Mouse (Mus musculus) forebrain, postnatal 0 days (tissue): Measurements from ENCODE around the gene Txnrd2. TPM values are rescaled to one million over a fixed set of nuclear protein-coding genes. Genes with fewer than 3 reads are reported as not detected.

Experiments used
- ATAC-seq: fragments of 200-750 bp; cut with Nextera tagmentation; 2 replicates; pipeline ENCODE4 v1.8.0; 2017; ENCODE audit warnings: mild to moderate bottlenecking, moderate library complexity
- DNase-seq: peaks from one replicate; pipeline ENCODE4 v3.0.0-alpha.2; 2015
- H3K27ac ChIP-seq: fragments of 300-500 bp; sonication (generic); 2 replicates; pipeline ENCODE4 v1.5.1; 2014; ENCODE audit warnings: low read depth, mild to moderate bottlenecking, antibody characterized with exemption, low read length, moderate library complexity, mixed read lengths
- H3K27me3 ChIP-seq: fragments of 300-500 bp; sonication (generic); 2 replicates; pipeline ENCODE4 v1.6.1; 2014; ENCODE audit warnings: mild to moderate bottlenecking, low read length, mixed read lengths; ENCODE audit not compliant: insufficient read depth
- H3K36me3 ChIP-seq: fragments of 300-500 bp; sonication (generic); 2 replicates; pipeline ENCODE4 v1.6.1; 2014; ENCODE audit warnings: mild to moderate bottlenecking, moderate library complexity; ENCODE audit not compliant: insufficient read depth
- H3K4me1 ChIP-seq: fragments of 300-500 bp; sonication (generic); 2 replicates; pipeline ENCODE4 v1.6.1; 2014; ENCODE audit warnings: antibody characterized with exemption; ENCODE audit not compliant: insufficient read depth
- H3K4me2 ChIP-seq: fragments of 300-500 bp; sonication (generic); 2 replicates; pipeline ENCODE4 v1.6.1; 2014; ENCODE audit warnings: low read depth, mild to moderate bottlenecking, moderate library complexity
- H3K4me3 ChIP-seq: fragments of 300-500 bp; sonication (generic); 2 replicates; pipeline ENCODE4 v1.5.1; 2014; ENCODE audit warnings: low read depth, low read length, mixed read lengths
- H3K9ac ChIP-seq: fragments of 300-500 bp; sonication (generic); 2 replicates; pipeline ENCODE4 v1.6.1; 2014; ENCODE audit warnings: mild to moderate bottlenecking
- H3K9me3 ChIP-seq: fragments of 300-500 bp; sonication (generic); 2 replicates; pipeline ENCODE4 v1.6.1; 2016; ENCODE audit warnings: low read length
- CTCF ChIP-seq: sonication (generic); IDR thresholded peaks from 2 replicates; pipeline ENCODE4 v1.5.1; 2016; ENCODE audit warnings: antibody characterized with exemption, control low read depth, low read depth
- WGBS: fragments of 180-500 bp; shearing (Covaris S2); extraction: QIAGEN DNeasy Blood & Tissue Kit; methylation state at CpG from one replicate; pipeline ENCODE4 v1.1.7; 2014; 5-methylcytosine and 5-hydroxymethylcytosine counted together
- polyA plus RNA-seq: library from polyadenylated mRNA; unstranded; fragments of >200 nt; fragmentation: Nextera tagmentation; extraction: Ambion mirVana; gene quantifications from 2 replicates; pipeline ENCODE4 v1.2.1, GENCODE M21; 2015
- total RNA-seq: library from RNA; depleted of rRNA; stranded (reverse); fragments of >200 nt; gene quantifications from 2 replicates; pipeline ENCODE4 v1.2.3, GENCODE M21; 2014; rRNA removed

The Txnrd2 gene
- total and polyA plus RNA-seq, 2 experiments from 2014 or later = 9.7 to 34.4 TPM

DNA sequence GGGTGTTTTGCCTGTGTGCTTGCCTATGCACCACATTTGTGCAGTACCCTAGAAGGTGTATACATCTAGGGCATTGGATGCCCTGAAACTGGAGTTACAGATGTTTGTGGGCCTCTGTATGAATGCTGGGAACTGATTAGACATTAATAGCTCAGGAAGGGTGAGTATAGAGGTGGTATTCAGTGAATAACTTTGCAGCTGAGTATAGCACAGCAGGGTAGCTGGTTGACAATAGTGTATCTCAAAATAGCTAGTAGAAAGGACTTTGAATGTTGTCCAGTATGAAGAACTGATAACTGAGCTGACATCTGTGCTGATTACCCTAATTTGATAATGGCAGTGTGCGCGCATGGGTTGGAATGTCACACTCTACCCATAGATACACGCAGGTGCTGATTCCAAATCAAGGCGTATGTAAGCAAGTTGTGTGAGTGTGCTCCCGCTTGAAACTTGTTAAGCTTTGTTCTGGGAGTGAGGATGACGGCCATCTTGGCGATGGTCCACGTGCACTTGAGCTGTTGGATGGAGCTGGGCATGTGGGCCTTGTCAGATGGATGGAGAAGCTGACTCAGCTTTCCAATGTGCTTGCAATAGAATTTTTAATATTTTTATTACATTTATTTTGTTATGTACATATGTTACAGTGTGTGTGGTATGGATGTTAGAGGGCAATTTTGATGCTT lies 97.5 kb downstream of the Txnrd2 start:
- WGBS = 74% methylated on average over 8 of the region's 8 CpGs
- TF ChIP-seq CTCF = no peak

DNA sequence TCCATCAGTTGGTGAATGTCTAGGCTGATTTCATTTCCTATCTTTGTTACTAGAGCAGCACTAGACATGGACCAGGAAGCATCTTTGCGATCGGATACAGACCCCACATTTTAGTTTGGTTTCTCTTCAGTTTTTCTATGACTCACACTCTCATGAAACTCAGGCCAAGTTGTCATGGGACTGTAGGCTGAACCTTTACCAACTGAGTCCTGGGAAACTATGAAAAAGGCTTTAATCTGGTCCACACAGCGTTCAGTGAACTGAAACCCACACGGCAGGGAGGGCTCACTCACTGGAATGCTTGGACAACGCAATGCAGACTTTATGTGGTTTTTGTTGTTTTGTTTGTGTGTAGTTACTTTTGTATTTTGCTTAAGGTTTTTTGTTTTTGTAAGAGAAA lies 102.5 kb downstream of the Txnrd2 start:
- no peak for ATAC-seq
- H3K36me3 ChIP-seq = no peaks in the 10 kb centered on the region
- WGBS = 84% methylated on average over 5 of the region's 5 CpGs
- H3K27me3 ChIP-seq = no peaks in the 10 kb centered on the region
- no peak for TF ChIP-seq CTCF
- no peak overlapping the region for H3K9ac ChIP-seq
- no peak overlapping the region for H3K27ac ChIP-seq
- no peak for DNase-seq
- H3K9me3 ChIP-seq = no peaks in the 10 kb centered on the region
- H3K4me1 ChIP-seq = no peaks in the 10 kb centered on the region
- H3K4me2 ChIP-seq = no peak overlapping the region
- H3K4me3 ChIP-seq = no peak overlapping the region

More for the DNA sequence above, 97.5 kb downstream of the Txnrd2 start:
- Histone ChIP-seq H3K36me3 (no peaks in the 10 kb centered on the region), H3K4me1 (no peaks in the 10 kb centered on the region), H3K9me3 (no peaks in the 10 kb centered on the region), H3K27ac (no peak overlapping the region), H3K4me3 (no peak overlapping the region), H3K9ac (no peak overlapping the region), H3K27me3 (no peaks in the 10 kb centered on the region), H3K4me2 (no peak overlapping the region)
- DNase-seq = peak; percentile 3
- no peak for ATAC-seq

Other genes with a start within 250 kb of the Txnrd2 start
- not detected in 2 replicates for gene Ccdc188, start 208.5 kb upstream of the Txnrd2 start, total RNA-seq
- gene Ccdc188, start 208.5 kb upstream of the Txnrd2 start, polyA plus RNA-seq = 0.11 TPM in 1 of 2 replicates, not detected in the other
- gene Zdhhc8, start 191.2 kb upstream of the Txnrd2 start, total RNA-seq = 27.5 and 35.5 TPM in 2 replicates
- 16.4 and 17.9 TPM in 2 replicates for gene Zdhhc8, start 191.2 kb upstream of the Txnrd2 start, polyA plus RNA-seq
- 74.9 and 82.4 TPM in 2 replicates for gene Trmt2a, start 177.7 kb upstream of the Txnrd2 start, total RNA-seq
- gene Trmt2a, start 177.7 kb upstream of the Txnrd2 start, polyA plus RNA-seq = 66.7 and 67.2 TPM in 2 replicates
- gene Ranbp1, start 177.7 kb upstream of the Txnrd2 start, total RNA-seq = 171 and 209 TPM in 2 replicates
- gene Ranbp1, start 177.7 kb upstream of the Txnrd2 start, polyA plus RNA-seq = 428 and 477 TPM in 2 replicates
- gene Gm49776, start 168.1 kb upstream of the Txnrd2 start, total RNA-seq = not detected in 2 replicates
- gene Gm49776, start 168.1 kb upstream of the Txnrd2 start, polyA plus RNA-seq = 1.3 and 3.1 TPM in 2 replicates
- gene Dgcr8, start 137.1 kb upstream of the Txnrd2 start, total RNA-seq = 38.5 and 47.6 TPM in 2 replicates
- gene Dgcr8, start 137.1 kb upstream of the Txnrd2 start, polyA plus RNA-seq = 18.5 and 24.5 TPM in 2 replicates
- 25.5 and 43.0 TPM in 2 replicates for gene Tango2, start 78.3 kb upstream of the Txnrd2 start, total RNA-seq
- 69.9 and 75.9 TPM in 2 replicates for gene Tango2, start 78.3 kb upstream of the Txnrd2 start, polyA plus RNA-seq
- gene Arvcf, start 78.2 kb upstream of the Txnrd2 start, total RNA-seq = 103 and 120 TPM in 2 replicates
- gene Arvcf, start 78.2 kb upstream of the Txnrd2 start, polyA plus RNA-seq = 31.2 and 42.8 TPM in 2 replicates
- gene Comt, start 468 bp downstream of the Txnrd2 start, total RNA-seq = 65.6 and 68.4 TPM in 2 replicates
- 79.9 and 105 TPM in 2 replicates for gene Comt, start 468 bp downstream of the Txnrd2 start, polyA plus RNA-seq
- gene Gnb1l, start 72.3 kb downstream of the Txnrd2 start, total RNA-seq = 12.3 and 13.0 TPM in 2 replicates
- 16.9 and 20.7 TPM in 2 replicates for gene Gnb1l, start 72.3 kb downstream of the Txnrd2 start, polyA plus RNA-seq
- 3.8 and 7.7 TPM in 2 replicates for gene Rtl10, start 72.5 kb downstream of the Txnrd2 start, total RNA-seq
- 2.5 and 2.9 TPM in 2 replicates for gene Rtl10, start 72.5 kb downstream of the Txnrd2 start, polyA plus RNA-seq
- 0.71 and 1.2 TPM in 2 replicates for gene Tbx1, start 164.3 kb downstream of the Txnrd2 start, total RNA-seq
- gene Tbx1, start 164.3 kb downstream of the Txnrd2 start, polyA plus RNA-seq = 0.70 and 0.90 TPM in 2 replicates
- gene Gp1bb, start 196.0 kb downstream of the Txnrd2 start, total RNA-seq = 34.1 and 34.2 TPM in 2 replicates
- gene Gp1bb, start 196.0 kb downstream of the Txnrd2 start, polyA plus RNA-seq = 9.4 and 11.4 TPM in 2 replicates
- 32.7 and 33.4 TPM in 2 replicates for gene Gm49601, start 200.0 kb downstream of the Txnrd2 start, total RNA-seq
- 3.6 and 4.9 TPM in 2 replicates for gene Gm49601, start 200.0 kb downstream of the Txnrd2 start, polyA plus RNA-seq
- gene Sept5, start 203.6 kb downstream of the Txnrd2 start, total RNA-seq = 372 and 373 TPM in 2 replicates
- gene Sept5, start 203.6 kb downstream of the Txnrd2 start, polyA plus RNA-seq = 265 and 267 TPM in 2 replicates